Mouse (Mus musculus): ENCODE data around the gene Olfr1242. TPM values are rescaled to one million over a fixed set of nuclear protein-coding genes. Genes with fewer than 3 reads are reported as not detected.

The Olfr1242 gene
- not detected in 4 replicates for total RNA-seq (2023; ENCODE audit: inconsistent age)

DNA sequence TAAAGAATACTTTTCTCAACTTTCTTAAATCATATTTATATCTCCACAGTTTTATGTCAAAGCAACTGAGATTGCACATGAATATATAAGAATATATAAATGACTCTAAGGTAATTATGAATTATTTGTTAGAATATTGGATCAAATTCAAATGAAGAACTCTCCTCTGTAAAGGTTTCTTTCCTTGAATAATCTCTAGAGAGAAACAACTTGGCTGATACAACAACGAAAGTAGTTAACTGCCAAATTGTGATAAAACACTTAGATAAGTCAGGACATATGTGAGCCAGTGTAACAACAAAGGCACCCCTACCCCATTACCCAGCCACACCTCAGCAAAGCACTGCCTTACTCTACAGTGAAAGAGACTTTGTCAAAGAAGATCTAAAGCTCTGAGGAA, at the start of gene Olfr1242:
Gene Olfr1242 (minus strand): TSS at position 101 of the 400 bp plus-strand sequence.

DNA sequence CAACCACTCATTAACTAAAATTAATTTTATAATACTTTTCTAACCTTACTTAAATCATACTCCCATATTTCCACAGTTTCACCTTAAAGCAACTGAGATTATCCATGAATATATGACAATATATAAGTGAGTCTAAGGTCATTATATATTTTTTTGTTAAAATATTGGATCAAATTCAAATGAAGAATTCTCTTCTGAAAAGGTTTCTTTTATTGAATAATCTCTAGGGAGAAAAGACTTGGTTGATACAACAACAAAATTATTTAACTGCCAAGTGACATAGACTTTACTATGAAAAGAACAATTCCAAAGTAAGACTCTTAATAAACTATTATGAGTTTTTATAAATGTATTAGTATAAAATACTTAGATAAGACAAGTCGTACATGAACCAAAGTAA, 33.3 kb upstream of the Olfr1242 start, which contains the start of gene Olfr1243:
Gene Olfr1243 (minus strand): TSS at position 101 of the 400 bp plus-strand sequence.

DNA sequence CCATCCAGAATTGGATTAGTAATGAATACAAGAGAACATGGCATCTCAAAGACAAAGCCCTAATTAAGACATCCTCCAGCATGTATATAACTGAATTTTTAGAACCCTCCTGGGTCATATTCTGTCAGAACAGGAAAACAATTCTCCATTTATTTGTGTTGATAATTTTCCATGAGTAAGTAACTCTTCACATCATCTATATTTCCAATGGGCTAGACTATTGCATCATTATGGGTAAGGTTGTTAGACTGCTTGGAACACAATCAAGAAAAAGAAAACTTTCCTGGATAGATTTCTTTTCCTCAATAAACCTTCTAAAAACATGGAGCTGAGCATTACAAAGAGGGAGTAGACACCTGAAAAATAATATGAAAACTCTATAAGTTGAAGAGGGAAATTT, 11.1 kb downstream of the Olfr1242 start, which contains the start of gene Olfr1241:
Gene Olfr1241 (minus strand): TSS at position 101 of the 400 bp plus-strand sequence.

DNA sequence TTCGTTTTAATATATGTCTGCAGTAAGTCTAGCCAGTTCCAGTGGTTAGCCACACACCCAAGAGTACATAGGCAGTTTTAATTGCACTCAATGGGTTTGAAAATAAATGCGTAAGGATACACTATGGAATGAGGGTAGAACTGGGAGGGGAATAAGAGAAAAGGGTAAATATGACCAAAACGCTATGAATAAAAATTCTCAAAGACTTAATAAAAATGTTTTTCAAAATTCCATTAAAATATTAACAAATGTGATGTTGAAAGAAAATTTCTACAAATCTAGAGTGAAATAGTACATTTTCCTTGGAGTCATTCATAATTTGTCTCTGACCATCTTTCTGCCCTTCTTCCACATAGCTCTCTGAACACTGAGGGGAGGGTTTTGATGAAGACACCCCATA, 55.2 kb downstream of the Olfr1242 start, which contains the start of gene Olfr1240:
Gene Olfr1240 (minus strand): TSS at position 101 of the 400 bp plus-strand sequence.

Other genes with a start within 250 kb of the Olfr1242 start
- gene Olfr1228, start 244.3 kb downstream of the Olfr1242 start, total RNA-seq (2023; ENCODE audit: inconsistent age), result not detected in 4 replicates
- not detected in 4 replicates for gene Olfr1229, start 210.3 kb downstream of the Olfr1242 start, total RNA-seq (2023; ENCODE audit: inconsistent age)
- gene Olfr1230, start 201.1 kb downstream of the Olfr1242 start, total RNA-seq (2023; ENCODE audit: inconsistent age), result not detected in 4 replicates
- gene Olfr1231, start 191.3 kb downstream of the Olfr1242 start, total RNA-seq (2023; ENCODE audit: inconsistent age), result not detected in 4 replicates
- not detected in 4 replicates for gene Olfr1232, start 168.7 kb downstream of the Olfr1242 start, total RNA-seq (2023; ENCODE audit: inconsistent age)
- gene Olfr1233, start 155.9 kb downstream of the Olfr1242 start, total RNA-seq (2023; ENCODE audit: inconsistent age), result not detected in 4 replicates
- not detected in 4 replicates for gene Olfr1234, start 133.5 kb downstream of the Olfr1242 start, total RNA-seq (2023; ENCODE audit: inconsistent age)
- gene Olfr1238, start 88.7 kb downstream of the Olfr1242 start, total RNA-seq (2023; ENCODE audit: inconsistent age), result 0.09 TPM in 1 of 4 replicates, not detected in the others
- gene Olfr1239, start 77.9 kb downstream of the Olfr1242 start, total RNA-seq (2023; ENCODE audit: inconsistent age), result not detected in 4 replicates
- gene Olfr1240, start 55.3 kb downstream of the Olfr1242 start, total RNA-seq (2023; ENCODE audit: inconsistent age), result not detected in 4 replicates
- gene Olfr1241, start 11.2 kb downstream of the Olfr1242 start, total RNA-seq (2023; ENCODE audit: inconsistent age), result not detected in 4 replicates
- not detected in 4 replicates for gene Olfr1243, start 33.2 kb upstream of the Olfr1242 start, total RNA-seq (2023; ENCODE audit: inconsistent age)
- not detected in 4 replicates for gene Olfr1245, start 80.1 kb upstream of the Olfr1242 start, total RNA-seq (2023; ENCODE audit: inconsistent age)
- not detected in 4 replicates for gene Olfr1246, start 94.8 kb upstream of the Olfr1242 start, total RNA-seq (2023; ENCODE audit: inconsistent age)
- 0.12 TPM in 1 of 4 replicates, not detected in the others for gene Olfr1247, start 115.8 kb upstream of the Olfr1242 start, total RNA-seq (2023; ENCODE audit: inconsistent age)
- not detected in 4 replicates for gene Olfr1248, start 119.9 kb upstream of the Olfr1242 start, total RNA-seq (2023; ENCODE audit: inconsistent age)
- gene Olfr1249, start 136.6 kb upstream of the Olfr1242 start, total RNA-seq (2023; ENCODE audit: inconsistent age), result not detected in 4 replicates
- not detected in 4 replicates for gene Olfr1250, start 163.1 kb upstream of the Olfr1242 start, total RNA-seq (2023; ENCODE audit: inconsistent age)
- gene Olfr1251, start 173.6 kb upstream of the Olfr1242 start, total RNA-seq (2023; ENCODE audit: inconsistent age), result not detected in 4 replicates
- not detected in 4 replicates for gene Olfr1252, start 226.7 kb upstream of the Olfr1242 start, total RNA-seq (2023; ENCODE audit: inconsistent age)

Data from B cell, adult (primary cell).